Mouse (Mus musculus): ENCODE measurements around the gene Slc22a21. TPM values are rescaled to one million over a fixed set of nuclear protein-coding genes. Genes with fewer than 3 reads are reported as not detected.

Gene Slc22a21
- polyA plus RNA-seq, 1 experiment from 2014 or later, result 1.6 TPM

DNA sequence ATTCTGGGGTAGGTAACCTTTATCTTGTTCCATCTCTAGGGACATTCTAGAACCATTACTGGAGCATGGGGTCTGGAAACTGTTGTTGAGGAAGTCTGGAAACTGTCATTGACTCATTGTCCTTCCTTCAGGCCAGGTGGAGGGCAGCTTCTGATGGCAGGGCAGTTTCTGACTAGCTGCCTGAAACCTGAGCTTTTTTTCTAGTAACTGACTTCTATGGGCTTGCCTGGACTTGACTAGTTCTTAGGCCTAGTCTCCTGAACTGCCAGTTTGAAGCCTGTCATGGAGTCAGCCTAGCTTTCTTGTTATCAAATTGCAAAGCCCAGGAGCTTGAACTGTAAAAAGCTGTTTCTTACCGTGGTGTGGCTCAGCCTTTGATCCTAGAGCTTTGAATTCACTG, 79.1 kb downstream of the Slc22a21 start:
- no peak overlapping the region for H3K9ac ChIP-seq
- whole genome bisulfite sequencing (ENCODE audit: insufficient replicate concordance), result 41% methylated on average over 1 of the region's 1 CpGs
- no peak overlapping the region for H3K27ac ChIP-seq

DNA sequence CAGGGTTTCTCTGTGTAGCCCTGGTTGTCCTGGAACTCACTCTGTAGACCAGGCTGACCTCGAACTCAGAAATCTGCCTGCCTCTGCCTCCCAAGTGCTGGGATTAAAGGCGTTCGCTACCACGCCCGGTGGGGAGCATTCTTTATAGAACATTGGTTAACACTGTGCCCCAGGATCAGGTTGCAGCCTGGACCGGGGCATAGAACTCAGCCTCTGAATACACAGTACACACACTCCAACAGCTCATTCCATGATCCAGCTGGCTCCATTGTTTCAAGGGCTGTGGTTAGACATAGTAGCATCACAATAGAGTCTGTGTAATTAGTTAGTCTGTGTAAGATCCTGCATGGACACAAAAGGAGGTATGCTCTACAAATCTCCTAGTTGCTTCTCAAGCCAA, 80.2 kb downstream of the Slc22a21 start:
- no peak overlapping the region for H3K4me2 ChIP-seq
- no peak for ATAC-seq (ENCODE audit: low read depth)
- WGBS (ENCODE audit: insufficient replicate concordance), result 76% methylated on average over 6 of the region's 6 CpGs

More for the DNA sequence above, 79.1 kb downstream of the Slc22a21 start:
- no peaks in the 10 kb centered on the region for H3K27me3 ChIP-seq
- DNase-seq (no peak), ATAC-seq (ENCODE audit: low read depth) (no peak)
- no peak overlapping the region for H3K4me3 ChIP-seq (replicated peaks)
- H3K36me3 ChIP-seq, result no peaks in the 10 kb centered on the region
- H3K4me2 ChIP-seq, result no peak overlapping the region
- H3K4me1 ChIP-seq (replicated peaks), result peaks cover 7% of the 10 kb centered on the region; the same call in 1 of the 2 replicates
- H3K9me3 ChIP-seq (replicated peaks), result no peaks in the 10 kb centered on the region

More for the DNA sequence above, 80.2 kb downstream of the Slc22a21 start:
- peaks cover 7% of the 10 kb centered on the region; the same call in 1 of the 2 replicates for H3K4me1 ChIP-seq (replicated peaks)
- no peak overlapping the region for H3K27ac ChIP-seq
- no peak overlapping the region for H3K4me3 ChIP-seq (replicated peaks)
- no peak for DNase-seq
- H3K9me3 ChIP-seq (replicated peaks), result no peaks in the 10 kb centered on the region
- no peaks in the 10 kb centered on the region for H3K36me3 ChIP-seq
- H3K27me3 ChIP-seq, result no peaks in the 10 kb centered on the region
- H3K9ac ChIP-seq, result no peak overlapping the region

Other genes starting within 250 kb of the Slc22a21 start
- gene Irf1, start 210.3 kb downstream of the Slc22a21 start, polyA plus RNA-seq (2015; fragmentation: Nextera tagmentation; extraction: Ambion mirVana), result 6.7 and 8.1 TPM in 2 replicates
- gene Gm17334, start 207.1 kb downstream of the Slc22a21 start, polyA plus RNA-seq (2015; fragmentation: Nextera tagmentation; extraction: Ambion mirVana), result not detected in 2 replicates
- 0.14 TPM in 1 of 2 replicates, not detected in the other for gene Gm12216, start 121.1 kb downstream of the Slc22a21 start, polyA plus RNA-seq (2015; fragmentation: Nextera tagmentation; extraction: Ambion mirVana)
- gene Slc22a5, start 88.7 kb downstream of the Slc22a21 start, polyA plus RNA-seq (2015; fragmentation: Nextera tagmentation; extraction: Ambion mirVana), result 2.4 and 3.2 TPM in 2 replicates
- 33.7 and 33.9 TPM in 2 replicates for gene Slc22a4, start 47.8 kb upstream of the Slc22a21 start, polyA plus RNA-seq (2015; fragmentation: Nextera tagmentation; extraction: Ambion mirVana)
- gene Pdlim4, start 88.7 kb upstream of the Slc22a21 start, polyA plus RNA-seq (2015; fragmentation: Nextera tagmentation; extraction: Ambion mirVana), result 3.1 TPM in 2 replicates
- 4.1 and 4.4 TPM in 2 replicates for gene P4ha2, start 119.8 kb upstream of the Slc22a21 start, polyA plus RNA-seq (2015; fragmentation: Nextera tagmentation; extraction: Ambion mirVana)